Mouse (Mus musculus) layer of hippocampus, adult 11-12 months (tissue): ENCODE measurements at regions not wholly inside any gene's neighbourhood (a gene's known extent, or its start where the extent isn't known, plus 50 kb on each side); places are given as distances from the start of the nearest gene placed in this dataset.
A peak's percentile ranks its signal among the peaks of the same experiment; 100 is the strongest.

ENCODE experiments used
- DNase-seq: peaks from one replicate; pipeline ENCODE4 v3.0.0; 2022; ENCODE audit warnings: low spot score

DNA sequence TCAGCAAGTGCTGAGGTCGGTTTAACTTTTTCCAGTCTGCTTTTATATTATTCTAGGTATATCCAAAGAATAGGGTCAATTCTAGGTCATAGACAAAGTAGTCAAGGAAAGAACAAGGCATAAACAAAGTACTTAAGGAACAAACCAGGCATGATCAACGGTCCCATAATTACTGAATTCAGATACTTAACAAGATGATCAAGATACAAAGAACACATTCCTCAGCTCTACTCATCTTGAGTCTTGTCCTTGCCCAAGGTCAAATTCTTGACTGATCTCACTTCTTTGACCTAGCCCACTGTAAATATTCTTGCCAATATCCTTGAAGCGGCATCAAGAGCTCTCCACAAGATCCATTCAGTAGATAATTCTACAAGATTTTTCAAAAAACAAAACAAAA, 458.1 kb upstream of the Nr5a2 start:
- DNase-seq, result no peak

GRCm38 (mm10) chr1:137396736-137397135, 436.5 kb upstream of the Nr5a2 start:
- DNase-seq, result no peak

DNA sequence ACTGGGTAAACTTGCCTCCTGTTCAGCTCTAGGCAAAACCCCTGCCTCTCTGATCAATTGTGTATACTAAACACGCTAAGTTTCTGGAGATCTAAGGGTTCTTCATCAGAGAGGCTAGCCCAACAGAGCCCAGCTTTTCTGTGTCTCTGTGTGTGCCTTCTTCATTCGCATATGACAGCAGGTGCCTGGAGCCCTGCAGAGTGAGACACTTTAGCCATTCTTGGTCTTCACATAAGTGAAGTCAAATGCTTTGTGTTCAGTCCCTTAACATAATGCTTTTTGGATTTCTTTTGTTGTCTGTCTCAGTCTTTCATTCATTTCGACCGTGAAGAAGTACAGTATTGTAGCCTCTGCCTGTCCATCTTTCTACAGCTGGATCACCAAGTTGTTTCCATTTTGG, 427.3 kb upstream of the Nr5a2 start:
- no peak for DNase-seq

DNA sequence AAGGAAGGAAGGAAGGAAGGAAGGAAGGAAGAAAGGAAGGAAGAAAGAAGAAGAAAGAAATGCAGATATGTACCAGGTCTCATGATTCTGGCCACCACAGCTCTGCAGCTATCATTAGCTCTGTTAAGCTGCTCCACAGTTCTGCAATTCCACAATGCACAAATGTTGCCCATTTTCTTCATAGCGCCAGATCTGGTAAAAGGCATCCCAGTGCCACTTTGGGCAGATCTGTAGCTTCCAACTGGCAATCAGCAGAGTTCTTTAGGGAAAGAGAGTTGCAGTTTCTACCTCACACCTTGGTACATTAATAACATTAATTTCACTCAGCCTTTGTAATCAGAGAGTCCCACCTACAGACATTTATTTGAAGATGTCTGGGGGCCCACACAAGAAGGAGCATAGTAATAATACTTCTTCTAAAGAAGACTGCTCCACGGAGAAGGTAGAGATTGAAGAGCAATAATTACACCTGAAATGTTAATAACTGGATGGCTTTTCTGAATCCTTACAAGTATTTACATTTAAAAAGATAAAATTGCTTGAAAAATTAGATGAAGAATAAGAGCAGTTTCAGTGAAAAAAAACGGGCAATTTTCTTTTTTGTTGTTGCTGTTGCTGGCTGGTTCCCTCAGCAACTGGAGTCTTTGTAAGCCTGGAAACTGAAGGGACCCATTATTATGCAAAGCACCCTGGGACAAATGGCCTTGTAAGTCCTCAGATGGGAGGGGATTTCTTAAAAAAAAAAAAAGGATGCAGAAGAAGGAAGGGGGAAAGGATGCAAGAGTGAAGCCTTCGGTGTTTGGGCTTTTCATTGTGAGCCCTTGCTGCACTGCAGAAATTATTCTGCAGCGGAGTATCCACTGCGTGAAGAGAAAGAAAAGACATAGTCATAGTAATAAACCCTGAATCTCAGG, 418.1 kb upstream of the Nr5a2 start:
- DNase-seq, result no peak

- no peak for DNase-seq
Observed at GRCm38 (mm10) chr1:137376685-137377084, 416.4 kb upstream of the Nr5a2 start.

- DNase-seq, result no peak
Observed at GRCm38 (mm10) chr1:137374641-137375040, 414.4 kb upstream of the Nr5a2 start.

- no peak for DNase-seq
Observed at GRCm38 (mm10) chr1:137373509-137374420, 413.5 kb upstream of the Nr5a2 start.

- DNase-seq, result no peak
Observed at GRCm38 (mm10) chr1:137372236-137372635, 412.0 kb upstream of the Nr5a2 start.

GRCm38 (mm10) chr1:137364396-137364795, 404.1 kb upstream of the Nr5a2 start:
- DNase-seq, result no peak

DNA sequence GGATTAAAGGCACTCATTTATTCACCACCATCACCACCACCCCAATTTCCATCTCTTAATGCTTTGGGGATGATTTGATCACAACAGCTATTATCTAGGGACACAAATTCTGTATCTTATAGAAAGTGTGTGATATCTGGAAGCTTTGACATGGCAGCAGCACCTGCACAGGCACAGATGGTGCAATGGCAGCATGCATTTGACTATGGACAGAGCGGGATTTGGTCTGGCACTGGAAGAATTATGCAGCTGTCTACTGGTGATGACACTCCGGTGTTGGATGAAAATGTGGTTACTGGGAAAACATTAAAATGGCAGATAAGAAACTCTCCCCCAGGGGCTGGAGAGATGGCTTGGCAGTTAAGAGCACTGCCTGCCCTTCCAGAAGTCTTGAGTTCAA, 403.7 kb upstream of the Nr5a2 start:
- no peak for DNase-seq

DNA sequence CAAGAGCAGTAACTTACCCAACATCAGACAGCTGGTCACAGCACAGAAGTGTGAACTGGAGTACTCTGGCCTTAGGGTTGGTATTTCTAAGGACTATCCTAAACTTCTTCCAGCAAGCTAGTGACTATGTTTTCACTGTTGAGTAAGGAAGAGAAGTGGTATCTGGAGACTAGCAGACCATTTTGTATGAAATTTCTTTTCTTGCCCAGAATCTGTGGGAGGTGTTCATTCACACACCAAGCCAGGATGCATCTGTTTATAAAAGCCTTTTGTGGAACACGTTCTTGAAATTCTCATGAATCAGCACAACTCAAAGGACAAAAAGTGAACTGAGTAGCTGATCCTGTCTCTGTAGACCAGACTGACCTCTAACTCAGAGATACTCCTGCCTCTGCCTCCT, 403.3 kb upstream of the Nr5a2 start:
- no peak for DNase-seq

DNA sequence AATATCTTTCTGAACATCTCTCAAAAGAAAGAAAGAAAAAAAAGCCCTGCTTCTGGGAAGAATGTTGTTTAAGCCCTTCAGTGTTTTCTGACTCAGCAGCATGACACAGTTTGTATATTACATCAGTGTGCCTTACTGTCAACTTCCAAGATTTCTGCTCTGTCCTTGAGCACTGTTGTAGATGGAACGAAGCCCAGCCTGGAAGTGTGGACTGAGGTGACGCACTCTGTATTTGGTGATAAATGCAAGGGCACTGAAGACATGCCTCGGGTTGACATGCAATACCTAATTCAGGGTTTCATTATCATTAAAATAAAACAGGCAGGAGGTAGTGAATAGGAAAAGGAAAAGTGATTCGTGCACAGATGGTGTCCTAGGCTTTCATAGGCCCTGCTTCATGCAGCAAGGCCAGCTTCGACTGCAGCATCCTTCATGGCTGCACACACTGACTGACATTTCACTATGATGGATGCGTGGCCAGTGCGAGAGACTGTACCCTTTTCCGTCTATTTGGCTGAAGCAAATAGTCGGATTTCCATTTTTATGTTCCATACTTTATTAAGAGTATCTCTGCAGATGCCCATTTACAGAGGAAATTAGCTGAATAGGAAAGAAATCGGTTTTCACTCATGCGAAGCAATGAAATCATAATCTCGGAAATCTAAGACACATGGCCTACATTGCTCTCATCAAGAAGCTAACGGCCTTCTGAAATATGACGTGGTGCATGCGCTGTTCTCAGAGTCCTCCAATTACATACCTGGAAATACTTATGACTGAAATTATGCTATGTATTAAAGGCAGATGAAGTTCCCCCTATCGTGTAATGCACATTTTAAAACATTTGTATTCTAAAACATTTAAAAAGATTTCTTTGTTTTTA, 400.7 kb upstream of the Nr5a2 start:
- no peak for DNase-seq

GRCm38 (mm10) chr1:137355941-137356512, 395.8 kb upstream of the Nr5a2 start:
- DNase-seq, result no peak

DNA sequence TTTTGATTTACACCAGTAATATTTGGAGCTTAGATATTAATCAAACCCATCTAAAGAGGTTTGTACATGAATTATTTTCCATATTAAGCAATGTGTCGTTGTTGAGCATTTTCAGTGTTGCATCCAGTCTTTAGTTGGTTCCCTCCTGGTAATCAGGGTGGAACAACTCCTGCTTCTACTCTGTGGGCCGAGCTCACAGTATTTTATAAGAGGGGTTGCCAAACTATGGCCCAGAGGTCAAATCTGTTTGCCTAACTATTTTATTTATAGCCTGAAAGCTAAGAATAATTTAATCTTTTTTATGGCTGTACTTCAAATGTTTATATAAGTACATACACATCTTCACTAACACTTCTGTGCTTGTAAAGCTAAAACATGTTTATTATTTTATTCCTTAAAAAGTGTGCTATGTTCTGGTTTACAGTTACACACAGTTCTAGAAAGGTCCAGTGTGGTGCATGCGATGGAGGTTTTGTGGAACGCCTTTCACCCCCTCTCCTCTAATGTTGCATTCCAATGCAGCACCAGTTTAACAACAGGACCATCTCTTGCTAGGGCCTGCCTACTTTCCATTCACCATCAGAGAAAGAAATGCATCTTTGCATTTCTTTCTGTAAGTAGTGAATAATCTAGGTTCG, 392.3 kb upstream of the Nr5a2 start:
- DNase-seq, result no peak

GRCm38 (mm10) chr1:137334137-137334536, 373.9 kb upstream of the Nr5a2 start:
- DNase-seq, result no peak

DNA sequence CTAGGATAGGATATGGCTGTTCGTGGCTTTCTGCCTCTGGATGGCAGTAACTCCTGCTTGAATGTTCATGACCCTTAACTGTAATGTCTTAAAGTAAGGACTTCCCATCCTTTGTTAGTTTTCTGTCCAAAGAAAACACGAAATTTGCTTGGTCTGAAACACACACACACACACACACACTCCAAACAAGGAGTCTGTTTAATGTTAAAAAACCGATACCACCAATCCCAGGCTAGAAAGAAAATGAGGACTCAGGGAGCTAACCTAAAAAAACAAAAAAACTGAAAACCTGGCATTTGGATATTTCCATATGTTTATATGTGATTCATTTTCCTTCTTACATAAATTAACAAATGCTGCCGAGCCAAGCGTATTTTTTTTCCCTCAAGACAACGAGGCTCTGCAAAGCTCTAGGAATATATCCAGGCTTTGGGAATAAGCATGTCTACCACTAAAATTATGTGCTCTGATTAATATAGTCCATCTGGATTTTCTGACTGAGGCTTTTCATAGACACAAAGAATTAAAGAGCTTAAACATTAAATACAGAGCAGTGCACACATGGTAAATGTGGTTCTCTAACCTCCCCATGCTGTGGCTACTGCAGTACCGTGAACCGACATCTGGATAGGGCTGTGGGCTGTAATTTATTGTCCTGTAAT, 372.0 kb upstream of the Nr5a2 start:
- DNase-seq, result peak; percentile 29

GRCm38 (mm10) chr1:137331746-137332107, 371.5 kb upstream of the Nr5a2 start:
- DNase-seq, result no peak

- peak; percentile 66 for DNase-seq
Observed at GRCm38 (mm10) chr1:137330634-137331033, 370.4 kb upstream of the Nr5a2 start.

DNA sequence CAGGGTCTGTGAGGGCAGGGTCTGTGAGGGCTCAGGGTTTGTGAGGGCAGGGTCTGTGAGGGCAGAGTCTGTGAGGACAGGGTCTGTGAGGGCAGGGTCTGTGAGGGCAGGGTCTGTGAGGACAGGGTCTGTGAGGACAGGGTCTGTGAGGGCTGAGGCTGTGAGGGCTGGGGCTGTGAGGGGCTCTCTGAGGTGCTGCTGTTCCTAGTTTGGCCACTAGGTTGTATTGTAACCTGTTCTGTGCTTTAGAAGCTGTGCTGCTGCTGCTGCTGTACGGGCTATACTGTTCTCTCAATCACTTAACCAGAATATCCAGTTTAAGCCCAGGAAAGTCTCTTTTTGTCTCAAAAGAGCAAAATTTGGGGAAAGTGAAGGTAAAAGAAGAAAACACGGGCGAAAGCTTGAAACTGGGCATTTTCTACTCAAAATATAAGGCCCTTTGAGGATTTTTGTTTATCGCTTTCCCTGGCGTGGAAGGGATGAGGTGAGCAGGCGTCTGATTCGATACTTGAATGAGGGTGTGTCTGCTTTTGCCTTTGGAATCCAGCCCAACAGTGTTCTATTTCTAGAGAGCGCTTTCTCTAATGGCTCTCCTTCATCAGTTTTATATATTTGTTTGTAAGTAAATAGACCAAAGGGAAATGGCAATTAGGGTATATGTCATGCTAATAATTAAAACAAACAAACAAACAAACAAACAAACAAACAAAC, 363.8 kb upstream of the Nr5a2 start:
- no peak for DNase-seq
